Mouse (Mus musculus) erythroblast, embryonic 14.5 days (primary cell): ENCODE results near the gene Olfr545.
"Not testable (repeated sequence)": the region's sequence is repeated elsewhere in the genome, so short reads cannot be mapped to it uniquely, and the experiment has no call there.

Experiments
- GATA1 ChIP-seq: IDR thresholded peaks from 2 replicates; pipeline ENCODE4 v1.6.1; 2012; ENCODE audit warnings: low read length, inconsistent platforms, mixed read lengths
- TAL1 ChIP-seq: IDR thresholded peaks from 3 replicates; pipeline ENCODE4 v1.6.1; 2012; ENCODE audit warnings: low read length, inconsistent platforms, mixed read lengths

DNA sequence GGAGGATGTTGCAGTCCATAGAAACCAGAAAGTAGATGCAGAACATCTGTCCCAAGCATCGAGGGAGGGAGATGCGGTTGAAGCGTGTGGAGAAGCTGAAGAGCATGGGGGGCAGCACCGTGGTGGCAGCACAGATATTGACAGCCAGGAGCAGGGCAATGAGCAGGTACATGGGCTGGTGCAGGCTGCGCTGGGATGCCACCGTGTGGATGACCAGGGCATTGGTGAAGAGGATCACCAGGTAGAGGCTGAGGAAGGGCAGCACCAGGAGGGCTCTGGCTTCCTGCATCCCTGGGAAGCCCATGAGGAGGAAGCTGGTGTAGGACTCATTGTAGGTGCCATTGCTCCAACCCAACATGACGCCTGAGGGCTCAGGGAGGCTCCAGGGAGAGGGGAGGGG is 5.0 kb downstream of the Olfr545 start:
- TF ChIP-seq GATA1, TAL1: not testable (repeated sequence)
